Mouse (Mus musculus): ENCODE data around the gene Heatr6.

- TF ChIP-seq CTCF (IDR thresholded peaks at IDR 0.05; ENCODE audit: insufficient read depth, low read depth, low read length) = no peak
- TF ChIP-seq POLR2A (IDR thresholded peaks at IDR 0.05; ENCODE audit: insufficient read depth, low read depth, low read length) = no peak
Measured at GRCm38 (mm10) chr11:83793264-83793663, 39.8 kb downstream of the Heatr6 start.

Data from olfactory bulb, adult 2 months (tissue).